Mouse (Mus musculus) kidney, embryonic 16.5 days (tissue): ENCODE measurements around the gene Bsdc1. TPM values are rescaled to one million over a fixed set of nuclear protein-coding genes. Genes with fewer than 3 reads are reported as not detected.

Source experiments
- ATAC-seq: fragments of 200-750 bp; cut with Nextera tagmentation; 2 replicates; pipeline ENCODE4 v1.8.0; 2017; ENCODE audit warnings: moderate TSS enrichment; ENCODE audit not compliant: low FRiP score, low TSS enrichment
- H3K27ac ChIP-seq: fragments of 300-500 bp; sonication (generic); 2 replicates; pipeline ENCODE4 v1.5.1; 2014; ENCODE audit warnings: low read length
- H3K27me3 ChIP-seq: fragments of 300-500 bp; sonication (generic); 2 replicates; pipeline ENCODE4 v1.6.1; 2014; ENCODE audit warnings: low read length, control low read depth, mixed read lengths; ENCODE audit not compliant: insufficient read depth
- H3K36me3 ChIP-seq: fragments of 300-500 bp; sonication (generic); 2 replicates; pipeline ENCODE4 v1.6.1; 2014; ENCODE audit warnings: low read length, control low read depth, mixed read lengths; ENCODE audit not compliant: insufficient read depth
- H3K4me1 ChIP-seq: fragments of 300-500 bp; sonication (generic); 2 replicates; pipeline ENCODE4 v1.6.1; 2014; ENCODE audit warnings: low read length, control low read depth, mixed read lengths; ENCODE audit not compliant: insufficient read depth
- H3K4me2 ChIP-seq: fragments of 300-500 bp; sonication (generic); replicated peaks from 2 replicates; pipeline ENCODE4 v1.6.1; 2014; ENCODE audit warnings: low read depth, low read length
- H3K4me3 ChIP-seq: fragments of 300-500 bp; sonication (generic); 2 replicates; pipeline ENCODE4 v1.5.1; 2014; ENCODE audit warnings: mild to moderate bottlenecking, low read length
- H3K9ac ChIP-seq: fragments of 300-500 bp; sonication (generic); replicated peaks from 2 replicates; pipeline ENCODE4 v1.6.1; 2014; ENCODE audit warnings: low read length
- H3K9me3 ChIP-seq: fragments of 300-500 bp; sonication (generic); 2 replicates; pipeline ENCODE4 v1.6.1; 2016; ENCODE audit warnings: low read length, control low read depth
- WGBS: fragments of 180-500 bp; shearing (Covaris S2); extraction: QIAGEN DNeasy Blood & Tissue Kit; methylation state at CpG from one replicate; pipeline ENCODE4 v1.1.7; 2014; 5-methylcytosine and 5-hydroxymethylcytosine counted together
- polyA plus RNA-seq: library from polyadenylated mRNA; unstranded; fragments of >200 nt; fragmentation: Nextera tagmentation; extraction: Ambion mirVana; gene quantifications from 2 replicates; pipeline ENCODE4 v1.2.1, GENCODE M21; 2015

Gene Bsdc1
- polyA plus RNA-seq, 1 experiment from 2014 or later = 33.6 TPM

GRCm38 (mm10) chr4:129510723-129511412 is 49.5 kb downstream of the Bsdc1 start:
- Histone ChIP-seq H3K9ac (no peak overlapping the region), H3K27ac (no peak overlapping the region), H3K9me3 (no peaks in the 10 kb centered on the region), H3K4me2 (no peak overlapping the region), H3K4me1 (peaks cover 17% of the 10 kb centered on the region), H3K4me3 (no peak overlapping the region), H3K27me3 (no peaks in the 10 kb centered on the region), H3K36me3 (0 out of 2 replicates have a peak, but pooled peaks cover 6% of the 10 kb centered on the region)
- no peak for ATAC-seq
- WGBS = 61% methylated on average over 6 of the region's 6 CpGs

- ATAC-seq = no peak
- Histone ChIP-seq H3K36me3 (0 out of 2 replicates have a peak, but pooled peaks cover 9% of the 10 kb centered on the region), H3K4me3 (no peak overlapping the region), H3K9ac (no peak overlapping the region), H3K27me3 (no peaks in the 10 kb centered on the region), H3K4me2 (no peak overlapping the region), H3K27ac (no peak overlapping the region), H3K9me3 (no peaks in the 10 kb centered on the region), H3K4me1 (peaks cover 20% of the 10 kb centered on the region)
- 44% methylated on average over 6 of the region's 6 CpGs for WGBS
Observed at GRCm38 (mm10) chr4:129511413-129512096, 50.2 kb downstream of the Bsdc1 start.

GRCm38 (mm10) chr4:129513086-129513767 is 51.8 kb downstream of the Bsdc1 start, which contains the start of gene Marcksl1:
TSS of gene Marcksl1 (plus strand) at chr4:129513581.
- Histone ChIP-seq H3K4me3 (peak within 1 kb of the TSS; percentile 82), H3K9ac (peak within 1 kb of the TSS; percentile 100), H3K9me3 (no peaks in the 10 kb centered on the region), H3K27me3 (no peaks in the 10 kb centered on the region), H3K4me2 (peak within 1 kb of the TSS; percentile 73), H3K27ac (peak within 1 kb of the TSS; percentile 93), H3K36me3 (peaks cover 20% of the 10 kb centered on the region), H3K4me1 (peaks cover 23% of the 10 kb centered on the region)
- peak; percentile 87 for ATAC-seq
- WGBS = 4% methylated on average over 43 of the region's 47 CpGs

GRCm38 (mm10) chr4:129513891-129514290 is 52.5 kb downstream of the Bsdc1 start:
- no peaks in the 10 kb centered on the region for H3K9me3 ChIP-seq
- peak overlapping the region; percentile 93 for H3K27ac ChIP-seq
- peak overlapping the region; percentile 73 for H3K4me2 ChIP-seq
- H3K4me3 ChIP-seq = peak overlapping the region; percentile 82
- under 1% methylated on average over 27 of the region's 57 CpGs for WGBS
- peaks cover 27% of the 10 kb centered on the region for H3K36me3 ChIP-seq
- no peaks in the 10 kb centered on the region for H3K27me3 ChIP-seq
- H3K4me1 ChIP-seq = peaks cover 23% of the 10 kb centered on the region
- ATAC-seq = peak; percentile 32
- H3K9ac ChIP-seq = peak overlapping the region; percentile 100

GRCm38 (mm10) chr4:129514300-129514898 is 53.0 kb downstream of the Bsdc1 start:
- Histone ChIP-seq H3K36me3 (peaks cover 30% of the 10 kb centered on the region), H3K27me3 (no peaks in the 10 kb centered on the region), H3K4me3 (peak overlapping the region; percentile 82), H3K9ac (peak overlapping the region; percentile 100), H3K4me2 (peak overlapping the region; percentile 73), H3K9me3 (no peaks in the 10 kb centered on the region), H3K4me1 (peaks cover 21% of the 10 kb centered on the region), H3K27ac (peak overlapping the region; percentile 93)
- WGBS = 0% methylated on average over 34 of the region's 35 CpGs
- peak; percentile 46; the same call in 1 of the 2 replicates for ATAC-seq

GRCm38 (mm10) chr4:129516925-129517324 is 55.5 kb downstream of the Bsdc1 start:
- peak; percentile 24; the same call in 1 of the 2 replicates for ATAC-seq
- peaks cover 21% of the 10 kb centered on the region for H3K4me1 ChIP-seq
- H3K4me3 ChIP-seq = no peak overlapping the region
- 42% methylated on average over 2 of the region's 2 CpGs for WGBS
- H3K27ac ChIP-seq = peak overlapping the region; percentile 86
- no peak overlapping the region for H3K4me2 ChIP-seq
- H3K9ac ChIP-seq = peak overlapping the region; percentile 35; the same call in 1 of the 2 replicates
- H3K36me3 ChIP-seq = peaks cover 52% of the 10 kb centered on the region
- H3K9me3 ChIP-seq = no peaks in the 10 kb centered on the region
- H3K27me3 ChIP-seq = no peaks in the 10 kb centered on the region

- ATAC-seq = no peak
- H3K4me1 ChIP-seq = peaks cover 15% of the 10 kb centered on the region
- no peak overlapping the region for H3K4me2 ChIP-seq
- H3K9ac ChIP-seq = no peak overlapping the region
- H3K27me3 ChIP-seq = no peaks in the 10 kb centered on the region
- H3K36me3 ChIP-seq = peaks cover 68% of the 10 kb centered on the region
- no peak overlapping the region for H3K27ac ChIP-seq
- no peaks in the 10 kb centered on the region for H3K9me3 ChIP-seq
- H3K4me3 ChIP-seq = no peak overlapping the region
- WGBS = 83% methylated on average over 8 of the region's 8 CpGs
Observed at GRCm38 (mm10) chr4:129518519-129518918, 57.1 kb downstream of the Bsdc1 start.

- H3K4me2 ChIP-seq = no peak overlapping the region
- no peaks in the 10 kb centered on the region for H3K27me3 ChIP-seq
- no peak overlapping the region for H3K9ac ChIP-seq
- 90% methylated on average over 5 of the region's 5 CpGs for WGBS
- peaks cover 83% of the 10 kb centered on the region for H3K36me3 ChIP-seq
- ATAC-seq = no peak
- H3K9me3 ChIP-seq = no peaks in the 10 kb centered on the region
- no peak overlapping the region for H3K4me3 ChIP-seq
- H3K4me1 ChIP-seq = no peaks in the 10 kb centered on the region
- H3K27ac ChIP-seq = no peak overlapping the region
Observed at GRCm38 (mm10) chr4:129525338-129525737, 64.0 kb downstream of the Bsdc1 start.

GRCm38 (mm10) chr4:129525889-129526288 is 64.5 kb downstream of the Bsdc1 start:
- Histone ChIP-seq H3K4me1 (no peaks in the 10 kb centered on the region), H3K27ac (no peak overlapping the region), H3K4me2 (no peak overlapping the region), H3K9ac (no peak overlapping the region), H3K36me3 (peaks cover 84% of the 10 kb centered on the region), H3K9me3 (no peaks in the 10 kb centered on the region), H3K4me3 (no peak overlapping the region), H3K27me3 (no peaks in the 10 kb centered on the region)
- ATAC-seq = no peak
- 62% methylated on average over 3 of the region's 3 CpGs for WGBS
